Mouse (Mus musculus): ENCODE measurements at regions not wholly inside any gene's neighbourhood (a gene's known extent, or its start where the extent isn't known, plus 50 kb on each side); places are given as distances from the start of the nearest gene placed in this dataset.

DNA sequence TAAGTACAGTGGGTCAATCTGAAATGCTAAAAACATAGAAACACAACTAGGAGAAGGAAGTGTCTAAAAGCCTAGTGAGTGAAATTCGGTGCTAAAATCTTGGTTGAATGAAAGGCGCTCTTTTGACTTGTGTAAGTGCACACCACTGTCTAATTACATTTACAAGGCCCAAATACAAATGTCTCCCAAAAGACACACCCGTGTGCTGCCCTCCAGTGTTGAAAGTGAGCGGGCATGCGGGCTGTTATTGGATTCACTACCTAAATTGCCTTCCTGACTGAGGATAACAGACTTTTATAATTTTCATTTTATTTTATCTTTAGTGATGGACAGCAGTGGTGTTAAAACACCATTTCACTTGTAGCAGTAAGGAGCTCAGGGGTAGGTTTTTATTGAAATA, 180.8 kb downstream of the Lrrn1 start:
- TF ChIP-seq POLR2A (IDR thresholded peaks at IDR 0.05; ENCODE audit: insufficient read length, low read depth) (no peak), E2F4 (IDR thresholded peaks at IDR 0.05; ENCODE audit: insufficient read depth) (no peak), CEBPB (IDR thresholded peaks at IDR 0.05; ENCODE audit: insufficient read depth, poor library complexity, severe bottlenecking) (no peak), MAX (IDR thresholded peaks at IDR 0.05; ENCODE audit: low read depth) (no peak), MYOD1 (IDR thresholded peaks at IDR 0.05; ENCODE audit: control insufficient read depth in 1 of 3, insufficient read length in 2 of 3, low read depth in 2 of 3) (no peak), POLR2AphosphoS2 (IDR thresholded peaks at IDR 0.05; ENCODE audit: insufficient read length, low read depth) (no peak), USF1 (IDR thresholded peaks at IDR 0.05; ENCODE audit: low read depth) (no peak), TCF12 (IDR thresholded peaks at IDR 0.05; ENCODE audit: insufficient read depth, poor library complexity, severe bottlenecking) (no peak)
